Mouse (Mus musculus) CH12.LX (cell line): ENCODE measurements around the gene Rock2. TPM values are rescaled to one million over a fixed set of nuclear protein-coding genes. Genes with fewer than 3 reads are reported as not detected.

Experiments used
- DNase-seq: peaks from one replicate; pipeline ENCODE4 v3.0.0-alpha.2; 2013; ENCODE audit errors: extremely low read depth
- H3K27ac ChIP-seq: 2 replicates; pipeline ENCODE4 v1.5.1; 2012; ENCODE audit warnings: low read depth, mild to moderate bottlenecking, control low read depth, moderate library complexity; ENCODE audit not compliant: insufficient read depth
- H3K27me3 ChIP-seq: replicated peaks from 2 replicates; pipeline ENCODE3; 2012; ENCODE audit warnings: inconsistent platforms
- H3K36me3 ChIP-seq, 2 experiments: replicated peaks in 1 of 2; 2 replicates each; pipeline versions ENCODE3 to v1.6.1; 2012; ENCODE audit warnings: inconsistent platforms in 1 of 2, low read length in 1 of 2, mild to moderate bottlenecking in 1 of 2, mixed read lengths in 1 of 2, moderate library complexity in 1 of 2; ENCODE audit not compliant: control insufficient read depth in 1 of 2, insufficient read depth in 1 of 2
- H3K4me1 ChIP-seq, 2 experiments: 2 replicates each; pipeline ENCODE4 v1.6.1; 2012; ENCODE audit warnings: inconsistent platforms in 1 of 2, moderate library complexity in 1 of 2; ENCODE audit not compliant: insufficient read depth in 2 of 2, control insufficient read depth in 1 of 2
- H3K4me2 ChIP-seq: 2 replicates; pipeline ENCODE4 v1.6.1; 2012; ENCODE audit warnings: low read depth, mild to moderate bottlenecking, control low read depth; ENCODE audit not compliant: poor library complexity, insufficient read depth, severe bottlenecking
- H3K4me3 ChIP-seq, 3 experiments: fragments of 150-350 bp in 1 of 3; sonication (generic) in 1 of 3; replicated peaks in 1 of 3; 2 replicates each; pipeline versions ENCODE3 to v1.5.1; 2011 to 2012; ENCODE audit warnings: low read depth in 2 of 3, low read length in 2 of 3, mild to moderate bottlenecking in 2 of 3, moderate library complexity in 2 of 3, control low read depth in 1 of 3, improper control_type of control experiment in 1 of 3, inconsistent platforms in 1 of 3, mixed read lengths in 1 of 3; ENCODE audit not compliant: poor library complexity in 1 of 3
- H3K79me2 ChIP-seq: replicated peaks from 2 replicates; pipeline ENCODE4 v1.6.1; 2012; ENCODE audit warnings: mild to moderate bottlenecking, moderate library complexity; ENCODE audit not compliant: control insufficient read depth, poor library complexity, insufficient read depth, severe bottlenecking; ENCODE audit errors: extremely low read depth
- H3K9ac ChIP-seq: 2 replicates; pipeline ENCODE4 v1.6.1; 2012; ENCODE audit warnings: low read depth, mild to moderate bottlenecking, control low read depth, moderate library complexity; ENCODE audit not compliant: insufficient read depth
- H3K9me3 ChIP-seq: replicated peaks from 2 replicates; pipeline ENCODE3; 2012; ENCODE audit warnings: low read length, inconsistent platforms, mixed read lengths
- CHD2 ChIP-seq: IDR thresholded peaks from 2 replicates; pipeline ENCODE4 v1.6.1; 2011; ENCODE audit warnings: low read length, improper control_type of control experiment
- CTCF ChIP-seq, 2 experiments: IDR thresholded peaks in 1 of 2; conservative IDR thresholded peaks in 1 of 2; 2 replicates each; pipeline ENCODE4 v1.5.1; 2011 to 2012; ENCODE audit warnings: low read depth in 2 of 2, low read length in 2 of 2, improper control_type of control experiment in 1 of 2, inconsistent platforms in 1 of 2, mild to moderate bottlenecking in 1 of 2, moderate library complexity in 1 of 2
- E2F4 ChIP-seq: IDR thresholded peaks from 2 replicates; pipeline ENCODE4 v1.6.1; 2011; ENCODE audit warnings: low read depth, low read length, improper control_type of control experiment; ENCODE audit not compliant: insufficient replicate concordance
- ETS1 ChIP-seq: conservative IDR thresholded peaks from 2 replicates; pipeline ENCODE4 v1.6.1; 2012; ENCODE audit warnings: low read depth, mild to moderate bottlenecking, inconsistent platforms, low read length, improper control_type of control experiment, moderate library complexity
- GABPA ChIP-seq: IDR thresholded peaks from 2 replicates; pipeline ENCODE4 v1.6.1; 2012; ENCODE audit warnings: low read depth, low read length, improper control_type of control experiment, inconsistent platforms; ENCODE audit not compliant: insufficient replicate concordance
- HCFC1 ChIP-seq: IDR thresholded peaks from 2 replicates; pipeline ENCODE4 v1.6.1; 2012; ENCODE audit warnings: low read depth, mild to moderate bottlenecking, inconsistent platforms, low read length, improper control_type of control experiment
- IRF4 ChIP-seq: IDR thresholded peaks from 2 replicates; pipeline ENCODE4 v1.6.1; 2014; ENCODE audit warnings: low read depth, mild to moderate bottlenecking, inconsistent platforms, low read length, improper control_type of control experiment
- MAZ ChIP-seq: IDR thresholded peaks from 2 replicates; pipeline ENCODE4 v1.6.1; 2012; ENCODE audit warnings: low read depth, mild to moderate bottlenecking, inconsistent platforms, low read length, improper control_type of control experiment, moderate library complexity
- MEF2A ChIP-seq: IDR thresholded peaks from 2 replicates; pipeline ENCODE4 v1.6.1; 2014; ENCODE audit warnings: low read depth, mild to moderate bottlenecking, inconsistent platforms, low read length, improper control_type of control experiment, borderline replicate concordance
- MYC ChIP-seq: IDR thresholded peaks from 2 replicates; pipeline ENCODE4 v1.6.1; 2011; ENCODE audit warnings: low read depth, mild to moderate bottlenecking, improper control_type of control experiment, low read length
- POLR2AphosphoS2 ChIP-seq: IDR thresholded peaks from 2 replicates; pipeline ENCODE4 v1.6.1; 2011; ENCODE audit warnings: low read depth, low read length, improper control_type of control experiment
- RAD21 ChIP-seq: IDR thresholded peaks from 2 replicates; pipeline ENCODE4 v1.6.1; 2011; ENCODE audit warnings: low read depth, mild to moderate bottlenecking, low read length, improper control_type of control experiment, moderate library complexity
- RCOR1 ChIP-seq: conservative IDR thresholded peaks from 2 replicates; pipeline ENCODE4 v1.6.1; 2012; ENCODE audit warnings: low read depth, mild to moderate bottlenecking, inconsistent platforms, low read length, improper control_type of control experiment
- SMC3 ChIP-seq: IDR thresholded peaks from 2 replicates; pipeline ENCODE4 v1.6.1; 2011; ENCODE audit warnings: low read depth, low read length, improper control_type of control experiment
- UBTF ChIP-seq: IDR thresholded peaks from 2 replicates; pipeline ENCODE4 v1.6.1; 2012; ENCODE audit warnings: low read depth, mild to moderate bottlenecking, inconsistent platforms, low read length, improper control_type of control experiment, moderate library complexity
- ZC3H11A ChIP-seq: IDR thresholded peaks from 2 replicates; pipeline ENCODE4 v1.6.1; 2012; ENCODE audit warnings: low read depth, mild to moderate bottlenecking, inconsistent platforms, low read length, improper control_type of control experiment
- ZKSCAN1 ChIP-seq: IDR thresholded peaks from 2 replicates; pipeline ENCODE4 v1.6.1; 2012; ENCODE audit warnings: low read depth, inconsistent platforms, low read length, improper control_type of control experiment, borderline replicate concordance
- ZMIZ1 ChIP-seq: IDR thresholded peaks from 2 replicates; pipeline ENCODE4 v1.6.1; 2012; ENCODE audit warnings: low read depth, mild to moderate bottlenecking, inconsistent platforms, low read length, improper control_type of control experiment
- dilution Hi-C: fragments of 300-500 bp; cut with MboI; formaldehyde crosslinking; loops from 2 replicates; pipeline ENCODE4 v1.14.3; 2020; ENCODE audit warnings: low sequenced_read_pairs; ENCODE audit not compliant: extremely low pct_unique_long_range_greater_than_20kb, extremely low pct_ligation_motif_present
- in situ Hi-C: fragments of 300-500 bp; cut with MboI; formaldehyde crosslinking; loops from 3 replicates; pipeline ENCODE4 v1.14.3; 2019; ENCODE audit warnings: low sequenced_read_pairs, low pct_ligation_motif_present, low pct_unique_long_range_greater_than_20kb, mixed read lengths
- polyA plus RNA-seq: library from polyadenylated mRNA; unstranded; fragments of >175 nt; gene quantifications from 2 replicates; pipeline ENCODE4 v1.2.1, GENCODE M21; 2012; ENCODE audit warnings: low read depth; ENCODE audit not compliant: insufficient read length
- total RNA-seq, 2 experiments: library from RNA; depleted of rRNA; stranded (reverse); fragments of 300-350 nt in 1 of 2; fragments of >200 nt in 1 of 2; gene quantifications; 2 replicates each; pipeline ENCODE4 v1.2.3; 2012 to 2014

Rock2 gene
- total and polyA plus RNA-seq, 3 experiments = 39.1 to 49.9 (median 40.3) TPM

DNA sequence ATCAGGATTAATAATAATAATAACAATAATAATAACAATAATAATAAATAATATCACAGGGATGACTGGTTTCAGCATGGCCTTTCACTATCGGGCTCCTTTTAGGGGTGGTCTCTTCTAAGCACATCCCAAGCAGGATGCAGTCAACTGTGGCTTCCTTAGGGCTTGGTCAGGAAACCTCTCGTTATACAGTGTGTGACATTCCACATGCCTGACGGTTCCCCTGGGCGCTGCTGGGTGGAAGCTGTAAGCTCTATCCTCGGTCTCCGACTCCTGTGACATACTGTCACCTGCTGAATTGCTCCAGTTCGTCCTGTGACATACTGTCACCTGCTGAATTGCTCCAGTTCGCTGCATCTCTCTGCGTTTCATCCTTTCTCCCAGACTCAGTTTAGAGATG is 141.8 kb downstream of the Rock2 start:
- dilution Hi-C loops = no loop called here
- DNase-seq = no peak
- Histone ChIP-seq H3K27ac (no peak overlapping the region), H3K27me3 (no peaks in the 10 kb centered on the region), H3K9ac (no peak overlapping the region), H3K36me3 (no peaks in the 10 kb centered on the region), H3K4me1 (peaks cover 27 to 77% of the 10 kb centered on the region in 2 experiments), H3K4me2 (no peak overlapping the region), H3K79me2 (no peaks in the 10 kb centered on the region), H3K9me3 (no peaks in the 10 kb centered on the region), H3K4me3 (no peak overlapping the region)
- TF ChIP-seq IRF4 (no peak), MYC (no peak), ZMIZ1 (no peak), RCOR1 (no peak), ETS1 (no peak), ZKSCAN1 (no peak), ZC3H11A (no peak), HCFC1 (no peak), E2F4 (no peak), MAZ (no peak)
- in situ Hi-C loops = loop anchor here (10.0 to 25.0 kb wide), 3 partner anchors 222 to 324 kb away; partner anchors contain the start of genes E2f6 and Pdia6

DNA sequence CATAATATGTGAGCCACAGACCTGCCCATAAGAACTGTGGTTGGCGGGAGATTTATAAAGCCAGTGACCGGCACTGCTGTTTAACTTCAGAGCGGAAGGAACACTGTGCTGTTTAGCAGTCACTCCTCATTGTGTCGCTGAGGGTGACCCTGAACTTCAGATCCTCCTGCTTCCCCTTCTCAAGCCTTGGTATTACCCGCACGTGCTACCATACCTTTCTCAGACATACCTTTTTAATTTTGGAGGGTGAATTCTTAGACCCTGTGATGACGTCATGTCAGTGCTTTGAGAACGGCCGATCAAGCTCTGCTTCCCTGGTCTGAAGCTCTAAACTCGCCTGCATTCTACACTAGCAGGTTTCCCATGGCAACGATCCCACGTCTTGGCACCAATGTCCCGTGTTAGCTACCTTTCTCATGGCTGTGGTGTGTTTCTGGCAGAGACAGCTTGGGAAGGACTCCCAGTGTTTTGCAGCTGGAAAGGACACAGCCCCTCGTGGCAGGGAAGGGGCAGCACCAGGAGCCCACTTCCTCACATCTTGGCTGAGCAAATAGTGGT is 142.4 kb downstream of the Rock2 start:
- in situ Hi-C loops = loop anchor here (10.0 to 25.0 kb wide), 3 partner anchors 222 to 325 kb away; partner anchors contain the start of genes E2f6 and Pdia6
- peaks cover 27 to 77% of the 10 kb centered on the region in 2 experiments for H3K4me1 ChIP-seq
- H3K27me3 ChIP-seq = no peaks in the 10 kb centered on the region
- TF ChIP-seq GABPA = no peak
- no peak for TF ChIP-seq SMC3
- TF ChIP-seq ZKSCAN1 = no peak
- no peak for TF ChIP-seq MEF2A
- no peak for TF ChIP-seq ETS1
- TF ChIP-seq CTCF (conservative IDR thresholded peaks at IDR 0.05 in 1 of 2, IDR thresholded peaks at IDR 0.05 in 1 of 2; ENCODE audit: low read depth in 2 of 2, low read length in 2 of 2) = no peak
- TF ChIP-seq UBTF = no peak
- no peak for TF ChIP-seq POLR2AphosphoS2
- TF ChIP-seq RAD21 = no peak
- no peak for TF ChIP-seq CHD2
- TF ChIP-seq IRF4 = no peak
- TF ChIP-seq, all 38 proteins: peak for 0
- H3K27ac ChIP-seq = no peak overlapping the region
- H3K4me2 ChIP-seq = no peak overlapping the region
- H3K79me2 ChIP-seq = no peaks in the 10 kb centered on the region
- no peak for DNase-seq
- no peaks in the 10 kb centered on the region for H3K9me3 ChIP-seq
- no peaks in the 10 kb centered on the region for H3K36me3 ChIP-seq
- dilution Hi-C loops = no loop called here
- H3K9ac ChIP-seq = no peak overlapping the region
- no peak overlapping the region for H3K4me3 ChIP-seq

Other genes with a start within 250 kb of the Rock2 start
- not detected in 2 replicates for gene Ntsr2, start 241.5 kb upstream of the Rock2 start, total RNA-seq (2012; rRNA removed)
- not detected in 2 replicates for gene Ntsr2, start 241.5 kb upstream of the Rock2 start, total RNA-seq (2014; rRNA removed)
- gene Ntsr2, start 241.5 kb upstream of the Rock2 start, polyA plus RNA-seq = not detected in 2 replicates
- not detected in 2 replicates for gene Greb1, start 94.0 kb upstream of the Rock2 start, total RNA-seq (2012; rRNA removed)
- gene Greb1, start 94.0 kb upstream of the Rock2 start, total RNA-seq (2014; rRNA removed) = not detected in 2 replicates
- not detected in 2 replicates for gene Greb1, start 94.0 kb upstream of the Rock2 start, polyA plus RNA-seq
- gene E2f6, start 83.9 kb upstream of the Rock2 start, total RNA-seq (2012; rRNA removed) = 9.3 and 12.5 TPM in 2 replicates
- 17.5 and 20.0 TPM in 2 replicates for gene E2f6, start 83.9 kb upstream of the Rock2 start, total RNA-seq (2014; rRNA removed)
- gene E2f6, start 83.9 kb upstream of the Rock2 start, polyA plus RNA-seq = 30.2 and 36.1 TPM in 2 replicates
- gene Pqlc3, start 105.5 kb downstream of the Rock2 start, total RNA-seq (2012; rRNA removed) = 6.4 and 8.9 TPM in 2 replicates
- 23.2 and 31.1 TPM in 2 replicates for gene Pqlc3, start 105.5 kb downstream of the Rock2 start, total RNA-seq (2014; rRNA removed)
- gene Pqlc3, start 105.5 kb downstream of the Rock2 start, polyA plus RNA-seq = 12.2 and 17.0 TPM in 2 replicates
- gene 2410004P03Rik, start 116.8 kb downstream of the Rock2 start, total RNA-seq (2012; rRNA removed) = not detected in 2 replicates
- not detected in 2 replicates for gene 2410004P03Rik, start 116.8 kb downstream of the Rock2 start, total RNA-seq (2014; rRNA removed)
- gene 2410004P03Rik, start 116.8 kb downstream of the Rock2 start, polyA plus RNA-seq = 0.09 TPM in 1 of 2 replicates, not detected in the other